Mouse (Mus musculus) cortical plate, adult 2 months (tissue): ENCODE measurements around the gene Gucy2c.

ENCODE experiments used
- CTCF ChIP-seq: fragments of 200-500 bp; IDR thresholded peaks from 2 replicates; pipeline ENCODE4 v1.5.1; 2011; ENCODE audit warnings: mild to moderate bottlenecking, control low read depth, low read length; ENCODE audit not compliant: insufficient read depth; ENCODE audit errors: extremely low read depth
- POLR2A ChIP-seq: fragments of 200-500 bp; IDR thresholded peaks from 2 replicates; pipeline ENCODE4 v1.6.1; 2011; ENCODE audit warnings: mild to moderate bottlenecking, low read length, control low read depth; ENCODE audit not compliant: insufficient read depth; ENCODE audit errors: extremely low read depth

DNA sequence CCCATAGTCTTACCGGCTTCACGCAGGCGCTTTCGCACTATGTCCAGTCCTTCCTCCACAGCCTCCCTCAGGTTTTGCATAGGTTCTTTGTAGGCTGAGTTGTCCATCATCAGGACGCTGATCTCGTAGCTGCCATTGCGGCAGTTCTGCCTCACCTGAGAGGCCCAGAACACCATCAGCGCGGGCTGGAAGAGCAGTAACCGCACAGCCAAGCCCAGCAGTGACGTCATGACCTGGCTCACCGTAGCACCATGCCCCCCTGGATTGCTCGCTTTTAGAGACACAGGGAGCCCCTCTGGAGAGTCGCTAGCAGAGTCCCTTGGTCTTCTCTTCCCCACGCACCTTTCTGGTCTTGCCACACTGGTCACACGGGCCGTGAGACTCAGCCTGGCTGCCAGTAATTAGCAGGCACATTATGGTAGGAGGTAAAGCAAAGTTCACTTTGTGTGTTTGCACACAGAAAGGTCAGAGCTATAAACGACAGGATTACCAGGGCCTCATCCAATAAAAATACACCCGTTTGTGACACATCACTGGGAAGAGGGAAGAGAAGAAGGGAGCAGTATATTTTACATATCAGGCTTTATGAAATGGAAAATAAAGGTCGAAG is at the start of gene Gucy2c:
- TF ChIP-seq POLR2A (no peak), CTCF (no peak)
